Comparison of ENCODE assay signal across 12 mouse cellular contexts in genomic region chr11:100828676-100829151, GRCm38 (mm10). TPM values are rescaled to one million over a fixed set of nuclear protein-coding genes. Genes with fewer than 3 reads are reported as not detected.
DNase-seq lines count a peak whose midpoint lies in the region; ATAC-seq and TF ChIP-seq lines count a peak whose summit lies in the region.
"Had no signal": no experiment of that assay in that cellular context is flagged by ENCODE, and none has a peak within 500 bp of the region (broad histone marks: within the 10 kb centered on the region; RNA-seq: fewer than 3 reads in every experiment).

No protein-coding gene starts in this region.

- H3K9ac ChIP-seq in kidney, embryonic 14.5 days (ENCODE audit: low read depth, low read length): no peak overlapping the region
- H3K9ac ChIP-seq in heart, postnatal 0 days (replicated peaks; ENCODE audit: low read depth, low read length): no peak overlapping the region
- no peak overlapping the region for H3K9ac ChIP-seq in midbrain, embryonic 15.5 days
- H3K9ac ChIP-seq: embryonic facial prominence, embryonic 13.5 days; lung, embryonic 14.5 days had no signal

- TF ChIP-seq CTCF in heart, postnatal 0 days (IDR thresholded peaks at IDR 0.05; ENCODE audit: low read depth): no peak

- 71% methylated on average over 10 of the region's 10 CpGs for WGBS in kidney, embryonic 14.5 days
- WGBS in heart, postnatal 0 days: 23% methylated on average over 10 of the region's 10 CpGs
- WGBS in midbrain, embryonic 15.5 days: 32% methylated on average over 10 of the region's 10 CpGs

- H3K27me3 ChIP-seq in kidney, embryonic 14.5 days (ENCODE audit: control insufficient read depth, insufficient read depth, low read length): no peaks in the 10 kb centered on the region
- H3K27me3 ChIP-seq in heart, postnatal 0 days (ENCODE audit: control insufficient read depth, insufficient read depth, low read length): no peaks in the 10 kb centered on the region
- H3K27me3 ChIP-seq in midbrain, embryonic 15.5 days (replicated peaks): no peaks in the 10 kb centered on the region

- H3K4me1 ChIP-seq in kidney, embryonic 14.5 days (ENCODE audit: control insufficient read depth, insufficient read depth, low read length): 0 out of 2 replicates have a peak, but pooled peaks cover 5% of the 10 kb centered on the region
- peaks cover 45% of the 10 kb centered on the region for H3K4me1 ChIP-seq in heart, postnatal 0 days (ENCODE audit: control insufficient read depth, insufficient read depth)
- H3K4me1 ChIP-seq in midbrain, embryonic 15.5 days: peaks cover 21% of the 10 kb centered on the region

- H3K4me3 ChIP-seq in kidney, embryonic 14.5 days (ENCODE audit: low read length): no peak overlapping the region
- H3K4me3 ChIP-seq in heart, postnatal 0 days (ENCODE audit: low read depth, low read length): no peak overlapping the region
- no peak overlapping the region for H3K4me3 ChIP-seq in midbrain, embryonic 15.5 days
- H3K4me3 ChIP-seq: embryonic facial prominence, embryonic 13.5 days had no signal

- no peak overlapping the region for H3K27ac ChIP-seq in kidney, embryonic 14.5 days (ENCODE audit: low read depth, low read length)
- peak overlapping the region; percentile 57 for H3K27ac ChIP-seq in heart, postnatal 0 days (ENCODE audit: low read depth)
- H3K27ac ChIP-seq in midbrain, embryonic 15.5 days: peak overlapping the region; percentile 63
- H3K27ac ChIP-seq: embryonic facial prominence, embryonic 13.5 days had no signal

- no peak overlapping the region for H3K4me2 ChIP-seq in kidney, embryonic 14.5 days (replicated peaks; ENCODE audit: low read depth, low read length)
- H3K4me2 ChIP-seq in heart, postnatal 0 days (ENCODE audit: low read depth, low read length): no peak overlapping the region
- H3K4me2 ChIP-seq in midbrain, embryonic 15.5 days: no peak overlapping the region
- H3K4me2 ChIP-seq: embryonic facial prominence, embryonic 13.5 days; lung, embryonic 14.5 days had no signal

- peak; percentile 47 for DNase-seq in cerebellum, adult 11-12 months
- DNase-seq in cerebellum, postnatal 4 days (ENCODE audit: low spot score in 2 of 2): no peak
- DNase-seq in kidney, adult 9 months: peak; percentile 69
- no peak for DNase-seq in heart, postnatal 0 days (ENCODE audit: low spot score)
- DNase-seq in urinary bladder, adult 2 months (ENCODE audit: low spot score): no peak
- DNase-seq: B cell, adult 2 months; lung, embryonic 14.5 days; thymus, postnatal 25 days had no signal

- no peak for ATAC-seq in kidney, embryonic 14.5 days (ENCODE audit: low FRiP score, low TSS enrichment)
- ATAC-seq in heart, postnatal 0 days (ENCODE audit: insufficient read depth, low read depth): 0 out of 2 replicates have a peak, but pooled peaks have one; percentile 33
- ATAC-seq in midbrain, embryonic 15.5 days (replicated peaks): 0 out of 2 replicates have a peak, but pooled peaks have one; percentile 58
- no peak for ATAC-seq in CD4-positive, CD25-positive, alpha-beta regulatory T cell, adult 4 months

- no peak for TF ChIP-seq EP300 in heart, postnatal 0 days (IDR thresholded peaks at IDR 0.05; ENCODE audit: low read depth)

- no peaks in the 10 kb centered on the region for H3K36me3 ChIP-seq in kidney, embryonic 14.5 days (ENCODE audit: control insufficient read depth, insufficient read depth, low read length)
- no peaks in the 10 kb centered on the region for H3K36me3 ChIP-seq in heart, postnatal 0 days (replicated peaks; ENCODE audit: control insufficient read depth, insufficient read depth, low read length)
- H3K36me3 ChIP-seq in midbrain, embryonic 15.5 days (replicated peaks): no peaks in the 10 kb centered on the region
- H3K36me3 ChIP-seq: embryonic facial prominence, embryonic 13.5 days had no signal

- H3K9me3 ChIP-seq in kidney, embryonic 14.5 days (ENCODE audit: control insufficient read depth, low read length): no peaks in the 10 kb centered on the region
- no peaks in the 10 kb centered on the region for H3K9me3 ChIP-seq in heart, postnatal 0 days (replicated peaks; ENCODE audit: control insufficient read depth, low read length)
- no peaks in the 10 kb centered on the region for H3K9me3 ChIP-seq in midbrain, embryonic 15.5 days
- H3K9me3 ChIP-seq: embryonic facial prominence, embryonic 13.5 days had no signal

RNA-seq across cellular contexts. Expression of gene Stat5b, which starts 21.8 kb away (rescaled TPM):
- polyA plus RNA-seq in kidney, embryonic 14.5 days (2014; fragmentation: Nextera tagmentation; extraction: Ambion mirVana): 12.7 and 19.8 TPM in 2 replicates
- 29.2 and 48.2 TPM in 2 replicates for total RNA-seq in heart, postnatal 0 days (2014; rRNA removed; ENCODE audit: low replicate concordance)
- polyA plus RNA-seq in heart, postnatal 0 days (2015; fragmentation: Nextera tagmentation; extraction: Ambion mirVana): 22.5 and 23.3 TPM in 2 replicates
- polyA plus RNA-seq in midbrain, embryonic 15.5 days (2015; fragmentation: Nextera tagmentation; extraction: Ambion mirVana): 20.4 and 20.5 TPM in 2 replicates
- polyA plus RNA-seq in urinary bladder, adult 2 months (2012; rRNA removed): 18.1 and 21.5 TPM in 2 replicates
- 10 to 100 TPM; 39.3 to 53.2 TPM for polyA plus RNA-seq in CD4-positive, CD25-positive, alpha-beta regulatory T cell, adult 4 months (2017; shearing (Covaris generic))

RNA-seq across cellular contexts. Expression of gene Stat5a, which starts 30.4 kb away (rescaled TPM):
- 2.0 and 3.0 TPM in 2 replicates for polyA plus RNA-seq in kidney, embryonic 14.5 days (2014; fragmentation: Nextera tagmentation; extraction: Ambion mirVana)
- 12.6 and 21.3 TPM in 2 replicates for total RNA-seq in heart, postnatal 0 days (2014; rRNA removed; ENCODE audit: low replicate concordance)
- polyA plus RNA-seq in heart, postnatal 0 days (2015; fragmentation: Nextera tagmentation; extraction: Ambion mirVana): 9.6 and 11.7 TPM in 2 replicates
- 1.7 and 2.3 TPM in 2 replicates for polyA plus RNA-seq in midbrain, embryonic 15.5 days (2015; fragmentation: Nextera tagmentation; extraction: Ambion mirVana)
- polyA plus RNA-seq in urinary bladder, adult 2 months (2012; rRNA removed): 9.0 and 11.4 TPM in 2 replicates
- 10 to 100 TPM; 37.9 to 52.4 TPM for polyA plus RNA-seq in CD4-positive, CD25-positive, alpha-beta regulatory T cell, adult 4 months (2017; shearing (Covaris generic))

RNA-seq across cellular contexts. Expression of gene Ghdc, which starts 58.0 kb away (rescaled TPM):
- 3.6 and 4.5 TPM in 2 replicates for polyA plus RNA-seq in kidney, embryonic 14.5 days (2014; fragmentation: Nextera tagmentation; extraction: Ambion mirVana)
- 8.2 and 13.0 TPM in 2 replicates for total RNA-seq in heart, postnatal 0 days (2014; rRNA removed; ENCODE audit: low replicate concordance)
- 6.8 and 7.0 TPM in 2 replicates for polyA plus RNA-seq in heart, postnatal 0 days (2015; fragmentation: Nextera tagmentation; extraction: Ambion mirVana)
- 5.7 and 6.4 TPM in 2 replicates for polyA plus RNA-seq in midbrain, embryonic 15.5 days (2015; fragmentation: Nextera tagmentation; extraction: Ambion mirVana)
- polyA plus RNA-seq in urinary bladder, adult 2 months (2012; rRNA removed): 16.7 and 20.5 TPM in 2 replicates
- polyA plus RNA-seq in CD4-positive, CD25-positive, alpha-beta regulatory T cell, adult 4 months (2017; shearing (Covaris generic)): 1 to 10 TPM; 2.7 to 3.1 TPM

Comparison
In these comparisons a context has a peak if more than half of its experiments do, and no peak if none do; other contexts are left out.
1. DNase-seq: peak in cerebellum, adult 11-12 months (single experiment) and kidney, adult 9 months (single experiment); none in cerebellum, postnatal 4 days (0 of 2), heart, postnatal 0 days (single experiment) and urinary bladder, adult 2 months (single experiment).
2. ATAC-seq: peak in heart, postnatal 0 days (single experiment) and midbrain, embryonic 15.5 days (single experiment); none in kidney, embryonic 14.5 days (single experiment) and CD4-positive, CD25-positive, alpha-beta regulatory T cell, adult 4 months (single experiment).